Mouse (Mus musculus): ENCODE data around the gene Bola1.

GRCm38 (mm10) chr3:96266132-96266710 is 46.7 kb upstream of the Bola1 start:
- TF ChIP-seq CTCF (IDR thresholded peaks at IDR 0.05; ENCODE audit: low read depth, low read length): no peak
- TF ChIP-seq POLR2A (IDR thresholded peaks at IDR 0.05; ENCODE audit: borderline replicate concordance, low read depth, low read length): no peak

Measured in bone marrow macrophage, adult 2 months (primary cell).